Mouse (Mus musculus) embryo, embryonic 11.5 days (tissue): Measurements from ENCODE around the gene H6pd.
"Not testable (repeated sequence)": the region's sequence is repeated elsewhere in the genome, so short reads cannot be mapped to it uniquely, and the experiment has no call there.

Experiments
- DNase-seq: peaks from one replicate; pipeline ENCODE4 v3.0.0-alpha.2; 2012; ENCODE audit warnings: low read depth, low spot score

H6pd gene

DNA sequence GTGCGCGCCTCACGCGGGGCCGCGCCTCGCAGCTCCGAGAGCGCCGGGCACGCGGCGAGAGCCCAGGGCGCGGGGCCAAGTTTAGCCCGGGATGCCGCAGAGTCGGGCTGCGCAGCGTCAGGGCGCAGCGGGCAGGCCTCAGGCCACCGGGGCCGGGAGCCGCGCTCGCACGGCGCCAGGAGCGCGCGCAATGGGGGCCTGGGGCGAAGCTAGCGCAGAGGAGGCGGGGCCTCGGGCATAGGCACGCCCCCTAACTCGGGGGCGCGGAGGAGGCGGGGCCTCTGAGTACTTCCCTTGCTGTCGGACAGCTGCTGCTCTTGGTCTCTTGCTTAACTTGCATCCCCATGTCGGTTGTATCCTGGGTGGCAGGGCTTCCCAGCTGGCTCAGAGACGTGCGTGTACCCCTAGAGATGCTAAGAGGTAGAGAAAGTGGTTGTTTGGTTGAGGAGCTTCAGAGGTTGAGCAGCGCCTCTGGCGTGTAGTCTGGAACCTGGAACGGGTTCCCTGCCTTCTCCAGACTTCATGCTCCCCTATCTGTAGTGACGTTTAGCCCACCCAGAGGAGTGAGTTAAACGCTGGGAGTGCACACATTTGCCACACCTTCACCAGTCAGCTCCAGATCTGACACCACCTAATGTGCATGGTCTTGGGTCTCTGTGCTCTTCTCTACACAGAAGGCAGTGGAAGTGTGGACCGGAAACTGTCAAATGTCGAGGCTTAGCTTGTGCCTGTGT lies at the start of gene H6pd:
TSS of gene H6pd (minus strand) at position 171 of the 734 bp plus-strand sequence.
- peak; percentile 85 for DNase-seq

DNA sequence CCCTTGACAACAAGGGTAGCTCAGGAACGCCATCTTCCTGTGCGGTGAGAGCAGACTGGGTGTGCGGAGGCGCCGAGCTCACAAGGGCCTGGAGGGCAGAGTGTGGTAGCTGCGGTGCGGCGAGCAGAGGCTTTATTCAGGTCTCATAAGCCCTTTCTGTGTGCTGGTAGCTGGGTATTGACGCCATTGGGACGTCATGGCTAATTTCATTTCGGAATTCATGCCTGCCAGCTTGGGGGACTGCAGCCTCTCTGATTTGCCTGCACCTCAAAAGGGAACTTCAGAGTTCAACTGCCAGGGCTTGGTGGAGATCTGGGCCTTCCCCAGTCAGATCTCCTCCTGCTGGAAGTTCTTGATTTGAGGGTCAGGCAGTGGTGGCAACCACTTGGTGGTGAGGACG lies 48.9 kb upstream of the H6pd start:
- DNase-seq: no peak

DNA sequence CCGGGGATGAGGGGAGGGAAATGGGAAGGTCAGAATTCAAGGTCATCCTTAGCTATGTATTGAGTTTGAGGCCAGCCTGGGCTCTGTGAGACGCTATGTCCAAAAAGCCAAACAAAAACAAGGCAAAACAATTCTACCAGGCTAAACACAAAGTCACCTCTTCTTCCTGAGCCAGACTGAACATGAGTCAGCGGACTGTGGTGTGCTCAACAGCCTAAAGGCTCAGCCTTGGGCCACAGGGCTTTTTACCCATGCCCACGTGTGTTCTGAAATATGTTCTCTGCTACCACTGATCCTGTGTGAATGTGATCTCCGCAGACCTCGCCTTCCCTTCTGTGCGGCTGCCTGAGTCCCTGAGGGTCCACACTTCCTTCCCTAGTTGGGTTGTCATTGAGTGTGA lies 47.3 kb upstream of the H6pd start:
- DNase-seq: no peak

DNA sequence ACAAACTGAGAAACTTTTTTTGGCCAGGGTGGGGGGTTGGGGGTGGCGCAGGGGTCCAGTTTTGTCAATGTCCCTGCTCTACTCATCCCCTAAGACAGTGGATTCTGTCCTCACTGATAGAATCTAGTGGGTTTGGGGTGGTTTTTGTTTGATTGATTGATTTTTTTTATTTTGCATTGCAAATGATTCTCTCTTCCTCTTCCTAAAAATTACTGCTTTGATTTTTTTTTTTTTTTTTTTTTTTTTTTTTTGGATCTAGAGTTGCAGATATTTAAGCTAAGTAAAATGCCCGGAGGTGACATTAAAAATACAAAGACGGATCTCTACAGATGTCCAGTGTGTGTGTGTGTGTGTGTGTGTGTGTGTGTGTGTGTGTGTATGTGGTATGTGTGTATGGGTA lies 43.6 kb upstream of the H6pd start:
- DNase-seq: no peak

DNA sequence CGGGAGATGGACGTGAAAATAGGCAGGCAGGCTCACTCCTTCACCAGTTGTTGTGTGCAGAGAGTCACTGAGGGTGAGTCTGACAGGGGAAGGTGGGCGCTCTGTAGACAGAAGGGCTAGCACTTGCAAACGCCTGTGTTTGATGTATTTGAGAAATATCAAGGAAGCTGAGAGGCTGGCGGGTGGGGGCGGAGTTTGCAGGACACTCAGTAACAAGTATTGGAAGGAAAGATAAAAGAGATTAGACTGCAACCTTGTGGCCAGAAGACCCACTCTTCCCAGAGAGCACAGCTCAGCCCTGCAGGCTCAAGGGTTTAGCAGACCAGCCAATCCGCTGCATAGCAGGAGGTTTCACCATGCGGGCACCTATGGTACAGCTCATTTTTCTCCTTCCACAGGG lies 42.7 kb upstream of the H6pd start:
- DNase-seq: no peak

DNA sequence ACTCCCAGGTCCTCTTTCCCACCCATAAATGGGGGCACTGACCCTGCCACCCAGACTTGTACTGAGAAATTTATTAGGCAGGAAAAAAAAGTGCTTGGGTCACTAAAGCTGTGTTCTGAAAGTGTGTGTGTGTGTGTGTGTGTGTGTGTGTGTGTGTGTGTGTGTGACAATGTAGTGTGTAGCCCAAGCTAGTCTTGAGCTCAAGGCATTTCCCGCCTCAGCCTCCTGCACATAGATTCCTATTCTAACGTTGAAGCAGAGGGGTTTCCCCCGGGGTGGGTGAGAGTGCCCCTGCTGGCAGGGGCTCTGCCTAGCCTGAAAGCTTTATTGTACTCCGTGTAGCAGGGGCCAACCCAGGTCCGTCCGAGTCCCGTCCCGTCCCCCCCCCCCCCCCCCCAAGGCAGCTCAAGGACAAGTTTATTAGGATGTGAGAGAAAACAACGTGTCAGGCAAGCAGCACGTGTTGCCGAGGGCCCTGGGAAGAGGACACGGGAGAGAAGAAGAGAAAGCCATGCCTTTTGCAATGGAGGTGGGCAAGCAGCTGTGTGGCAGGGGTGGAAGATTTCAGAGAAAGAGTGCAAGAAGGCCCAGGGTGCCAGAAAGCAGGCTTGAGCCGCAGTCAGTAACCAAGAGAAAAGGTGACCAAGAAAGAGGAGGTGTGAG lies 40.9 kb upstream of the H6pd start:
- no peak for DNase-seq

DNA sequence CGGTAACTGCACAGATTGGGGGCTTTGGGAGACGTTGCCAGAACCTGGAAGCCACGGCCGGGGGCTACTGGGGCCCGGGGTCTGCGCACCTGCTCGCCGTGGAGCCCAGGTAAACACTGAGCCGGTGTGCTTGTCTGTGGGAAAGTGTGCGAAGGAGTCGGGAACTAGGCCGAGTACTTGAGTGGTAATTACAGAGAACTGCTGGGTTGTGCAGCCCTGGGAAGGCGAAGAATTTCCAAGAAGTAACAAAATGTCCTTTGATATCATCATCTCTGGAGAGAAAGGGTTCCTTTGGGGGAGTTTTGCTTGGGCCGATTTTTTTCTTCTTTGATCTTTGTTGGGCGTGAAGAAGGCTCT lies 40.3 kb upstream of the H6pd start:
- no peak for DNase-seq

DNA sequence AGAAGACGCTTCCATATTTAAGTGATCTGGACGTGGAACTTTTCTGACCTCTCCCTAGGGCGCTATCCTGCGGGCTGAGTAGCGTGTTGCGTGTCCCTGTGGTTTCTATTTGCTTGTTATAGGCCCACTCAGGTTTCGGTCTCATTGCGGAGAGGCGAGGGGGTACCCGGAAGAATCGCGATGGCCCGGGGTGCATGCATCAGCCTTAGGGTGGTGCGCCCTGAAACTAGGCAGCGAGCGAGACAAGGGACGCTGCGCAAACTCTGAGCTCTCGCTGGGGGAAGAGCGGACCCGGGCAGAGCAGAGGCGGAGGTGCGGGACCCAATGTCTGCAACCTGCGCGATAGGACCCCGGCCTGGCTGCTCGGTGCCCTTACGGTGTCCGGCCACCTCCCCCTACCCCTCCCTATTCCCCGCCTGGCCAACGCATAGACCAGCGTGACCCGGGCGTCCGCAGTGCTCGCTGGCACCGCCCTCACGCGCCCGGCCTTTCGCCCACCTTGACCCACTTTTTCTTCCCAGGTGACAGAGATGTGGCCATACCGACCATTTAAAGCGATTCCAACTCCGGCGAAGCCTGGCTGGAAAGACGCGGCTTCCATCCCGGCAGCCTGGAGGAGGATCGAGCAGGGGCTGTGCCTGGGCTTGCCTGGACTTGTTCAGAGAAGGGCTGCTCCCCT lies 39.8 kb upstream of the H6pd start:
- DNase-seq: no peak

DNA sequence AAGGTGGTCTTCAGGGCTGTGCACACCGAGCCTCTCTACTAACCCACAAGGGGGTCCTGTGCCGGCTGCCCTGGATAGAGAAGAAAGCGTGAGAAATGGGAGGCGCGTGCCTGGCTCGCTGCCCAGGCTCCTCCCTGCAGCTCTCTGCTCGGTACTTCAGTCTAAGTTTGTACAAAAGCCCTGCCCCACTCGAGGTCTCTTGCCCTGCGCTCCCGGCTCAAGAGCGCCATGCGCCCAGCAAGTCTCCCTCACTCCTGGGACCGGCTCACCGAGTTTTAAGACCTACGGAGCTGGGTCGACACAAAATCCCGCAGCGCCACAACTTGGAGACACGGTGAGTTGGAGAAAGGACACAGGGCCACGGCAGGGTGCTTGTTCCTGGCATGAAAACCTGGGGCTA lies 39.2 kb upstream of the H6pd start:
- DNase-seq: no peak

DNA sequence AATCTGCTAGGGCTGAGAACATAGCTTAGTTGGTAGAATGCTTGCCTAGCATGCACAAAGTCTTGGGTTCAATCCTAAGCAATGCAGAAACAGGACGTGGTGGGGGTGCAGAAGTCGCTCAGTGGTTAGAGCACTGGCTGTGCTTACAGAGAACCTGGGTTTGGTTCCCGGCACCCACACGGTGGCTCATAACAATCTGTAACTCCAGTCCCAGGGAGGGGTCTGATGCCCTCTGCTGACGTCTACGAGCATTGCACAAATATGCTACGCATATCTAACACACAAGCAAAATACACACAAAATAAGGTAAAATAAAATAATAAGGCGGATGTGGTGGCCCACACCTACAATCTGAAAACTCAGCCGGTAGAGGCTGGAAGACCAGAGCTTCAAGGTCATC lies 34.8 kb upstream of the H6pd start:
- DNase-seq: no peak

DNA sequence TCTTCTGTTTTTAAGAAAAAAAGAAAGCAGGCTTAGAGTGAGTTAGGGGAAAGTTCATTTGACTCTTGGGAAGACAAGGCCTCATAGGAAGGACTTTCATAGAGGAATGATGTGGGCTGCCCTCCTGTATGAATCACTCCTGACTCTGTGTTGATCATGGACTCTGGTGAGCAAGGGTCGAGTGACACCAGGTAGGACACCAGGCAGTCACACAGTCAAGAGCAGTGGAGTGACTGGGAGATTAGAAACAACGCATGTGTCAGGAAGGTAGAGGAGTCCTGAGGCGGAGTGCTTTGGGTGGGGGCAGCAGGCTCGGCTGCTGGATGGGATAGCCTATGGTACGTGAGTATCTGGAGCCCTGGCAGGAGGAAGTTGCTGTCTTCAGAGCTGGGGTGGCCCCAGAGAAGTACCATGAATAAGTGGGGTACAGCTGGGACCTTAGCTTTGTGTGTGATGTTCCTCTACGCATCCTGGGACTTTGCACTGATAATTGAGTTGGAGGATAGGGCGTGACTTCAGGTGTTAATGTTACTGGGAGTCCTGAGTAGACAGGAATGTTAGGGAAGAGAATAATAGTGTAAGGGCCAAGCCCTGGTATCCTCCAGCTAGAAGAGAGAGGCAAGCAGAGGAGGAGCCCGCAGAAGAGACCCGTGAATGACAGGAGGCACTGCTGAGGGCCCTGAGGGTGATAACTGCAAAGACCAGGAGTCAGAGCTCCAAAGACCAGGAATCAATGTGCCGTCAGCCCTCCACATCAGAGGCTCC lies 32.7 kb upstream of the H6pd start:
- DNase-seq: no peak

DNA sequence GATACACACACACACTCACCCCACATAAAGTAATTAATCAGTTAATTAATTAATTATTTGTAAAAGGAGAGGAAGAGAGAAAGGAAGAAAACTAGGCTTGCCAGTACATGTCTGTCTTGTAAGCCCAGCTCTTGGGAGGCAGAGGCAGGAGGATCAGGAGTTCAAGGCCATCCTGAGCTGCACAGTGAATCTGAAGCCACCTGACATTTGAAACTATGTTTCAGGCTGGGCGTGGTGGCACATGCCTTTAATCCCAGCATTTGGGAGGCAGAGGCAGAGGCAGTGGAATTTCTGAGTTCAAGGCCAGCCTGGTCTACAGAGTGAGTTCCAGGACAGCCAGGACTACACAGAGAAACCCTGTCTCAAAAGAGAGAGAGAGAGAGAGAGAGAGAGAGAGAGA lies 32.0 kb upstream of the H6pd start:
- not testable (repeated sequence) for DNase-seq

DNA sequence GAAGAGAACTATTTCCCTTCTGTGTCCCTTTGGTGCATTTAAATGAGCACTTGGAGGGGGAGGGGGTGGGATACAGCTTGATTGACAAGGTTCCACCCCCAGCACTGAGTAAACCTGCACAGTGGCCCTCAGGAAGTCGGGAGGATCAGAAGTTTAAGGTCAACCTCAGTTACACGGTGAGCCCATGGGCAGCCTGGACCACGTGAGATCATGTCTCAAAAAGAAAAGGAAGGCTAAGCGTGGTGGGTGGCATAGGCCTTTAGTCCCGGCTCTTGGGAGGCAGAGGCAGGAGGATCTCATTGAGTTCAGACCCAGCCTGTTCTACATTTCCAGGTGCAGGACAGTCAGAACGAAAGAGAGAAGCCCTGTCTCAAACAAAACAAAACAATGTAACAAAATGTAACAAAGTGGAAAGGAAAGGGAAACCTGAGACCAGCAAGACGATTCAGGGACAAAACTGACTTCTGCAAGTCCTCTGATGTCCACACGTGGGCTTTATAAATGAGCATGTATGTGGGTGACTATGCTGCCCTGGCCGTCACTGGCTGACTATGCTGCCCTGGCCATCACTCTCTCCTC lies 31.3 kb upstream of the H6pd start:
- DNase-seq: no peak

DNA sequence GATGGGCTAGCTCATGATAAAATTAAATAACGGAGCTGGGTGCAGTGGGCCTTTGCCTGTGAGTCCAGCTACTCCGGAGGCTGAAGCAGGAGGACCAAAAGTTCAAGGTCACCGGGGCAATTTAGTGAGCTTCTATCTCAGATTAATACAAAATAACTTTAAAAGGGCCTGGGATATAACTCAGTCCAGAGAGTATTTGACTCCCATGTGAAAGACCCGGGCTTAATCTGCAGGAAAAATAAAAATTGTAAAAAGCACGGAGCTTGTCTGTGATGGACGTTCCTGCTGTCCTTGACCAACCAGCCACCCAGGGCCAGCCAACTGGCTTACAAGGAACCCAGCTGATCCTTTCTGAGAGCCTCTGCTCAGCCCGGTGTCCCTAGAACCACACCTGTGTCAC lies 29.7 kb upstream of the H6pd start:
- no peak for DNase-seq

DNA sequence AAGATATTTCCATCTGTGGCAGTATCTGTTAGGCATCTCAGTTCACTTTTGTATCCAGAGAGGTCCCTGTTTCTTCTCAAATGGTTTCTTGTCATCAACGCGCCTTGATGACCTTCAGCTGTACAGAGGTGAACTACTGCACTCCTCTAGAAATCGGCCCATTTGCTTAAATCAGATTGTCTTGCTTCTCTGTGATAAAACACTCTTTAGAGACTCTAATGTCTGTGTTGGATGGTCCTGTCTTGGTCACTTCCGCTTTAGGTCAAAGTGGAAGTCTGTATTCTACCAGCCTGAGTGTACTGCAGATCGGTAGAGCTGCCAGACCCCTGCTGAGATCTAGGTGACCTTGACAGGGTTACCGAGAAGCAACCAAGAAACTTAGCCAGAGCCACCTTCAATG lies 27.3 kb upstream of the H6pd start:
- DNase-seq: no peak

DNA sequence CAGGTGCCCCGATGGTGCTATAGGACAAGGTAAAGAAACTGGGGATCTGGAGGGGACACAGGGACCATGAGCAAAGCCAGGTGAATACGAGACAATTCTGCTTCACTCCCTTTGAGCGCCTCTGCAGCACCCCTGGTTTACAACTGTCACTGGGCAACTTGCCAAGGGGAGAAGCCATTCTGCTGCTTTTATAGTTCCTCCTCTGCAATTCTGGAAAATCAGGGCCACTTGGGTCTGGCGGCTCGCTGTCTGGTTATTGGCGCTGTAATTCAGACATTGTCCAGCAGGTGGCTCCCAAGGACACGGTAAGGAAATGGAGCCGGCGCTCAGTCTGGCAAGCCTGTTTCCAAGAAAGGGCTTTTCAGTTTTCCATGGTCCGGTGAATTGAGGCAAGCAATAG lies 26.5 kb upstream of the H6pd start:
- DNase-seq: peak; percentile 79

DNA sequence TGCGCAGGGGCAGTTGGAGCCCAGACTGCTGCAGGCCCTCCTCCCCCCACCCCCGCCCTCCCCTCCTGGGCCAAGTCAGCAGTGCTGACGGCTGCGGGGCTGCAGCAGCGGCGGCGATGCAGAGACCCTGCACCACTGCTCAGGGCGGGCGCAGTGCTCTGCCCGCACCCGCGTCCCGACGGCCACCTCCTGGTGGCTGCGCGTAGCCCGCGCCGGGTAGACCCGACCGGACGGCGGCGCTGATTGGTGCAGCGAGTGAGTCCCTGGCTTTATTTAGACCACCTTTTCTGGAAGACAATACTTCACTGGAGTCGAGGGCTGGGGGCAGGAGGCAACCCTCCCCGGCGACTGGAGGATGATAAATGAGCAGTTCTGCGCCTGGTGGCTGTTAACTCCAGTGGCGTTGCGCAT lies 24.4 kb upstream of the H6pd start:
- DNase-seq: no peak

DNA sequence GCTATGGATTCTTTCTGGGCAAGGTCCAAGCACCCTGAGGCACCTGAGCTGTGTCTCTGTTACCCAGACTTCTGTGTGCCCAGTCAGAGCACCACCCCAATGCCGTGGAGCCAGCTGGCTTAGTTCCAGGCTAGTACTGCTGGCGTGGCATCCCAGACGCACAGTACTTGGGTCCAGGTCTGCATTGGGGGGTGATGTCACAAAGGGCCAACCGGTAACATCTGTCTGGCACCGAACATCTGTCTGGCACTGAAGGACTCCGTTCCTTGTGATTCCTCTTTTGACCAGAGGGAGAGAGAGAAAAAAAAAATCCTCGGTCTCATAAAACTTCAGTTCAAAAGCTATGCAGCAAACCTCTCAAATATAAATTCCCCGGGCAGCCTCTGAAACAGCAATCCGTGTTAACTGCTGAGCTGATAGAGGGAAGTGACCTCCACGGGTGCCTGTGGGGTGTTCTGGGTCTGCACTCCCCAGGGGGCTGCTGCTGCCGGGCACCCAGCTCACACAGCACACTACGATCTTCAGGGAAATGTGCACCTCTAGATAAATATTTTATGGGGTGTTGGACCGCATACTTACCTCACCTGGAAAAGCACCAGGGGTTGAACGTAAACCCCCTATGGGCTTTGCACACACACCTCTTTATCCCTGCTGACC lies 22.5 kb upstream of the H6pd start:
- no peak for DNase-seq

DNA sequence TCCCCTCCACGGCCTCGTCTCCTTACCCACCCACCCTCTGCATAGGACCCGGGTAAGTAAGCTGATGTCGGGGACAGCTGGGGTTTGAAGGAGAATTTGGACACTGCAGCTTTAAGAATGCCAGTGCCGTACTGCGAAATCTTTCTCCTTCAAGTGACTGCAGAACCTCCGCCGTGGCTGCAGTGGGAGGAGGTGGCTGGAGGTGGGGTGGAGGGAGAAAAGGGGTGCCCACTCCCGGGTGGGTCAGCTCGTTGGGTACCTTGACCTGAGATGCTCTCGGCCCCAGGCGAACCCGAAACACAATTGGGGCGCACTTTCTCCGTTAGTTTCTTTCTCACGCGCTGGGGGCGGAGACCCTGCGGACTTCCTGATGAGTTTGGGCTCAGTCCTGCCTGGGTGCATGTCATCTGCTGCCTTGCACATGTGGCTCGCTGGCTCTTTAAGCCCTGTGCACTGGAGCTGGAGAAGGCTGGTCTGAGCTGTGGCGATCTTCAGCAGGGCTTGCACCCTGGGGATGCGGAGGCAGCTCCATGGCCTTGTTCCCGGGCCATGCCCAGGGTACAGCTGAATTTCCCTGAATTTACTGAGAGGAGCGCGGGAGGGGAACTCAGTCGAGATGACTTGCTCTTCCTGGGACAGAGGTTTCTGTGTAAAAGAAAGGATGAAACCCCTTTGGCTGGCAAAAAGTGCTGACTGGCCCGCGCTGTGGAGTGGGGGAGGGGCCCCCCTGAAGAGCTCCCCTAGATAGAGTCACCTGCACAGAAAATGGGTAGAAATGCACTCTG lies 21.8 kb upstream of the H6pd start:
- no peak for DNase-seq

DNA sequence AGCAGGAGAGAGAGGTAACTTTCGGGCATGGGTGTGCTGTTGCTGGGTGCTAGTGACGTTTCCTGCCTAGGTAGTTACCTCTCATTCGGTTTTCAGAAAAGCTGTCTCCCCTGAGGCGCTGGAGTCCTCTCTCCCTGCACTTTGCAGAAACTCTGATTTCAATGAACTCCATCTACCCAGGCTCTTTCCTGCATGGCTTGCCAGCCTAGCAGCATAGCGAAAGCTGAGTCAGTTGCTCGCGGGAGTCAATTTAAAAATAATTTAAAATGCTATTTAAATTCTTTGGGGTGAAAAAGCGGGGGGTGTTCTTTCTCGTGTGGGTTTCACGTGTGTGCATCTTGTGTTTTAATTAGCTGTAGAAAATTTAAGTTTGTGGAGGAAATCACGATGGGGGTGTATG lies 21.1 kb upstream of the H6pd start:
- DNase-seq: no peak

DNA sequence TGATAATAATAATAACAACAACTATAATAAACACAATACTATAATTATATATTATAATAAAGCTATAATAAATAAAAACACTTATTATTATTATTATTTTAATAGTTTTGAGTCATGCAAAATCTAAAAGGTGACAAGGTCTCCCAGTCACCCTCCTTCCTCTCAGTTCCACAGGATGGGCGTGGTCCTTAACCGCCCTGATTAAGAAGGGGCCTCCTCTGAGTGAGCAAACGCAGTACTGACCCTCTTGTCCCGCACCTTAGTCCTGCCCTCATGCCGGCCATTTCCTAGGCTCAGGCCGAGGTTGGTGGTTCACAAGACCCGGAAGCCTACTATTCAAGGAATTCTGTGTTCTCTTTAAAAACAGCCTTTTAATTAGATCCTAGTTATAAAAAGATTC lies 14.7 kb upstream of the H6pd start:
- no peak for DNase-seq
